Mouse (Mus musculus) frontal cortex, postnatal 25 days (tissue): ENCODE data around the gene Igf1r.

Experiments
- DNase-seq, 2 experiments: peaks; one replicate each; pipeline ENCODE4 v3.0.0; 2022; ENCODE audit warnings: low spot score in 2 of 2

Gene Igf1r

GRCm38 (mm10) chr7:67952777-67953700 is at the start of gene Igf1r:
Igf1r (plus strand) TSS chr7:67952827.
- peak in 1 of 2 experiments; percentile 18 for DNase-seq

GRCm38 (mm10) chr7:67906358-67906757 is 46.3 kb upstream of the Igf1r start:
- no peak for DNase-seq

- DNase-seq: no peak
These were observed 44.7 kb upstream of the Igf1r start for GRCm38 (mm10) chr7:67907786-67908400.

GRCm38 (mm10) chr7:67910528-67910927 is 42.1 kb upstream of the Igf1r start:
- no peak for DNase-seq

- no peak for DNase-seq
These were observed 41.7 kb upstream of the Igf1r start for GRCm38 (mm10) chr7:67910947-67911346.

- no peak for DNase-seq
These were observed 40.8 kb upstream of the Igf1r start for GRCm38 (mm10) chr7:67911841-67912240.

- no peak for DNase-seq
These were observed 35.7 kb upstream of the Igf1r start for GRCm38 (mm10) chr7:67916960-67917359.

GRCm38 (mm10) chr7:67917753-67918152 is 34.9 kb upstream of the Igf1r start:
- DNase-seq: no peak

- DNase-seq: no peak
These were observed 33.2 kb upstream of the Igf1r start for GRCm38 (mm10) chr7:67919467-67919866.

GRCm38 (mm10) chr7:67924215-67924614 is 28.4 kb upstream of the Igf1r start:
- DNase-seq: no peak

- DNase-seq: no peak
These were observed 22.5 kb upstream of the Igf1r start for GRCm38 (mm10) chr7:67930132-67930531.

- DNase-seq: no peak
These were observed 15.8 kb upstream of the Igf1r start for GRCm38 (mm10) chr7:67936801-67937200.

- no peak for DNase-seq
These were observed 8.8 kb upstream of the Igf1r start for GRCm38 (mm10) chr7:67943805-67944204.

- no peak for DNase-seq
These were observed 5.7 kb upstream of the Igf1r start for GRCm38 (mm10) chr7:67946901-67947300.

- DNase-seq: peak in 1 of 2 experiments; percentile 6
These were observed 2.2 kb upstream of the Igf1r start for GRCm38 (mm10) chr7:67950346-67950814.

- DNase-seq: peak; percentile 74 to 80
These were observed 1.7 kb upstream of the Igf1r start for GRCm38 (mm10) chr7:67950815-67951531.

GRCm38 (mm10) chr7:67951532-67952035 is 1.0 kb upstream of the Igf1r start:
- peak; percentile 88 to 90 for DNase-seq

GRCm38 (mm10) chr7:67952036-67952681 is 468 bp upstream of the Igf1r start:
- peak; percentile 46 to 63 for DNase-seq

- DNase-seq: no peak
These were observed 1.2 kb downstream of the Igf1r start for GRCm38 (mm10) chr7:67953764-67954242.

- DNase-seq: no peak
These were observed 2.1 kb downstream of the Igf1r start for GRCm38 (mm10) chr7:67954591-67955185.

GRCm38 (mm10) chr7:67955276-67955675 is 2.6 kb downstream of the Igf1r start:
- no peak for DNase-seq
